ENCODE assay signal across 15 mouse cellular contexts in the genomic region with DNA sequence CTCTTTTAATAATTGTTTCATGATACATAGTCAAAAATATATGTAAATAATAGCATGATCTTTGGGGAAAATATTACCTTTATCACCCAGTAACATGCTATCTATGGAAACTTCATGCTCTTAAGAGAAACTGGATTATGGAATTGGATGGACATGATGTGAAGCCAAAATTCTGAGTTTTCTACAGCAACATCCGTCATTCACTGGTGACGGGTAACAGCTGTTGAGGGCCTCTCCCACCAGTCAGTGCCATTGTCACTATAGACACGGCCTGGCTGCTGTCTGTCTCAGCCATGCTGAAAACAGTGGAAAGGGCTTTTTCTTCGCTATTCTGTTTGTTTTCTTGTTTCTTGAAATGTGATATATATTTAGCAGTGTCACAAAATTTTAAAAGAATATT.
"Had no signal": no experiment of that assay in that cellular context is flagged by ENCODE, and none has a peak within 500 bp of the region (broad histone marks: within the 10 kb centered on the region; RNA-seq: fewer than 3 reads in every experiment).

No protein-coding gene starts in this region.

- H3K27ac ChIP-seq: hindbrain, embryonic 12.5 days; kidney, embryonic 15.5 days; limb, embryonic 13.5 days; liver, embryonic 15.5 days; neural tube, embryonic 13.5 days had no signal

- DNase-seq: kidney, adult 18-20 months; layer of hippocampus, adult 9-11 months; layer of hippocampus, postnatal 36 days; left cerebral cortex, postnatal 4 days; midbrain, embryonic 14.5 days; retina, postnatal 1 day; right cerebral cortex, postnatal 4 days; spleen, adult 18-20 months; thymus, adult 18-20 months; thymus, postnatal 14 days had no signal

- H3K9me3 ChIP-seq: hindbrain, embryonic 12.5 days; kidney, embryonic 15.5 days; limb, embryonic 13.5 days; liver, embryonic 15.5 days; neural tube, embryonic 13.5 days had no signal

- H3K36me3 ChIP-seq: liver, embryonic 15.5 days had no signal

- H3K4me3 ChIP-seq: hindbrain, embryonic 12.5 days; kidney, embryonic 15.5 days; limb, embryonic 13.5 days; liver, embryonic 15.5 days; neural tube, embryonic 13.5 days had no signal

- H3K27me3 ChIP-seq: hindbrain, embryonic 12.5 days; kidney, embryonic 15.5 days; limb, embryonic 13.5 days; liver, embryonic 15.5 days; neural tube, embryonic 13.5 days had no signal

- H3K4me2 ChIP-seq: hindbrain, embryonic 12.5 days; kidney, embryonic 15.5 days; limb, embryonic 13.5 days; liver, embryonic 15.5 days; neural tube, embryonic 13.5 days had no signal
